Mouse (Mus musculus): ENCODE data around the gene Flnc.

DNA sequence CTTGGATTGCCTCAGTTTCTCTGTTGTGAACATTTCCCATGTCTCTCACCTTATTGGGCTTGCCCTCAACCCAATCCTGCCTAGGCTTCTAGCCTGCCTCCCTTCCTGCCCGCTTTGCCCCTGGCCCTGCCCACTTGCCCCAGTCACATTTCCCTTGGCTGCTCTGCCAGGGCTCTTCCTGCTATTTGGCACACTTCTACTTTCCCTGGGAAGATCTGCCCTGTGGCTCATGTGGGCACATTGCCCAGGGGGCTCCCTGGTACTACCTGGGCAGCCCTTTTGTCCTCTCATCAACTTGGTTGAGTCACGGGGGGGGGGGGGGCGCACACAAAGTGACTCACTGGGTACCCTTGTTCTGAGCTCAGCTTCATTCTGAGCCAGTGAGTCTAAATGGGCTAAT, 900 bp upstream of the Flnc start:
- TF ChIP-seq CTCF (IDR thresholded peaks at IDR 0.05; ENCODE audit: insufficient read depth, low read length) = no peak
- TF ChIP-seq POLR2A (IDR thresholded peaks at IDR 0.05; ENCODE audit: borderline replicate concordance, extremely low read depth, low read depth, low read length) = no peak
